Mouse (Mus musculus) limb, embryonic 11.5 days (tissue): Measurements from ENCODE around the gene Uvssa. TPM values are rescaled to one million over a fixed set of nuclear protein-coding genes. Genes with fewer than 3 reads are reported as not detected.

Experiments used
- polyA plus RNA-seq: library from polyadenylated mRNA; unstranded; fragments of >200 nt; fragmentation: Nextera tagmentation; extraction: Ambion mirVana; gene quantifications from 2 replicates; pipeline ENCODE4 v1.2.1, GENCODE M21; 2014

Gene Uvssa
- polyA plus RNA-seq, 1 experiment from 2014 or later = 8.6 TPM

Other genes starting within 250 kb of the Uvssa start
- gene Spon2, start 160.1 kb upstream of the Uvssa start, polyA plus RNA-seq = 1.8 and 2.0 TPM in 2 replicates
- 466 and 469 TPM in 2 replicates for gene Ctbp1, start 103.6 kb upstream of the Uvssa start, polyA plus RNA-seq
- 145 and 152 TPM in 2 replicates for gene Maea, start 43.0 kb upstream of the Uvssa start, polyA plus RNA-seq
- not detected in 2 replicates for gene Nkx1-1, start 55.4 kb downstream of the Uvssa start, polyA plus RNA-seq